Mouse (Mus musculus) olfactory bulb, adult 2 months (tissue): ENCODE results near the gene Gtf2a1l. TPM values are rescaled to one million over a fixed set of nuclear protein-coding genes. Genes with fewer than 3 reads are reported as not detected.

Source experiments
- H3K27ac ChIP-seq: fragments of 200-500 bp; 2 replicates; pipeline ENCODE4 v1.5.1; 2012; ENCODE audit warnings: low read depth, low read length; ENCODE audit not compliant: insufficient read depth
- H3K4me1 ChIP-seq: fragments of 200-500 bp; 2 replicates; pipeline ENCODE4 v1.6.1; 2012; ENCODE audit warnings: low read length; ENCODE audit not compliant: control insufficient read depth, insufficient read depth
- H3K4me3 ChIP-seq: fragments of 200-500 bp; 2 replicates; pipeline ENCODE4 v1.5.1; 2012; ENCODE audit warnings: mild to moderate bottlenecking, low read depth, low read length, moderate library complexity; ENCODE audit not compliant: insufficient read depth
- CTCF ChIP-seq: fragments of 200-500 bp; IDR thresholded peaks from 2 replicates; pipeline ENCODE4 v1.5.1; 2012; ENCODE audit warnings: low read depth, mild to moderate bottlenecking, low read length, moderate library complexity; ENCODE audit not compliant: insufficient read depth
- POLR2A ChIP-seq: fragments of 200-500 bp; IDR thresholded peaks from 2 replicates; pipeline ENCODE4 v1.6.1; 2012; ENCODE audit warnings: mild to moderate bottlenecking, low read depth, low read length, moderate library complexity; ENCODE audit not compliant: insufficient read depth
- WGBS: fragments of 180-500 bp; shearing (Covaris S2); methylation state at CpG from one replicate; pipeline ENCODE4 v1.1.7; 2018; 5-methylcytosine and 5-hydroxymethylcytosine counted together
- polyA plus RNA-seq: library from polyadenylated mRNA; stranded (reverse); fragments of >200 nt; gene quantifications from 2 replicates; pipeline ENCODE4 v1.2.4, GENCODE M21; 2012; ENCODE audit warnings: low replicate concordance; ENCODE audit not compliant: missing spikeins, insufficient read depth, insufficient read length

Gene Gtf2a1l
- polyA plus RNA-seq, 1 experiment: not detected

- no peak overlapping the region for H3K4me3 ChIP-seq
- no peak overlapping the region for H3K27ac ChIP-seq
- WGBS: 95% methylated on average over 3 of the region's 3 CpGs
- TF ChIP-seq CTCF: no peak
- TF ChIP-seq POLR2A: no peak
- no peaks in the 10 kb centered on the region for H3K4me1 ChIP-seq
Observed at GRCm38 (mm10) chr17:88647149-88647548, 21.3 kb upstream of the Gtf2a1l start.

GRCm38 (mm10) chr17:88652010-88652409 lies 16.4 kb upstream of the Gtf2a1l start:
- TF ChIP-seq POLR2A: no peak
- TF ChIP-seq CTCF: peak; percentile 41; the same call in 1 of the 2 replicates
- Histone ChIP-seq H3K4me3 (no peak overlapping the region), H3K4me1 (peaks cover 2% of the 10 kb centered on the region), H3K27ac (no peak overlapping the region)
- 2% methylated on average over 9 of the region's 9 CpGs for WGBS

GRCm38 (mm10) chr17:88652702-88653374 lies 15.6 kb upstream of the Gtf2a1l start:
- 13% methylated on average over 21 of the region's 21 CpGs for WGBS
- no peak for TF ChIP-seq POLR2A
- TF ChIP-seq CTCF: peak; percentile 95
- H3K4me1 ChIP-seq: peaks cover 2% of the 10 kb centered on the region
- 0 out of 2 replicates have a peak overlapping the region, but pooled peaks have one; percentile 13 for H3K4me3 ChIP-seq
- H3K27ac ChIP-seq: no peak overlapping the region

- no peak overlapping the region for H3K4me3 ChIP-seq
- 75% methylated on average over 4 of the region's 4 CpGs for WGBS
Observed at GRCm38 (mm10) chr17:88653375-88653769, 15.1 kb upstream of the Gtf2a1l start.

GRCm38 (mm10) chr17:88658510-88658909 lies 9.9 kb upstream of the Gtf2a1l start:
- Histone ChIP-seq H3K27ac (no peak overlapping the region), H3K4me1 (no peaks in the 10 kb centered on the region), H3K4me3 (no peak overlapping the region)
- no peak for TF ChIP-seq CTCF
- no peak for TF ChIP-seq POLR2A
- 59% methylated on average over 6 of the region's 6 CpGs for WGBS

More at GRCm38 (mm10) chr17:88653375-88653769, 15.1 kb upstream of the Gtf2a1l start:
- peaks cover 2% of the 10 kb centered on the region for H3K4me1 ChIP-seq
- no peak for TF ChIP-seq CTCF
- TF ChIP-seq POLR2A: no peak
- H3K27ac ChIP-seq: no peak overlapping the region

GRCm38 (mm10) chr17:88666076-88666475 lies 2.4 kb upstream of the Gtf2a1l start:
- Histone ChIP-seq H3K4me1 (peaks cover 4% of the 10 kb centered on the region; the same call in 1 of the 2 replicates), H3K4me3 (no peak overlapping the region), H3K27ac (no peak overlapping the region)
- 75% methylated on average over 2 of the region's 2 CpGs for WGBS
- TF ChIP-seq POLR2A (no peak), CTCF (no peak)

- Histone ChIP-seq H3K4me1 (peaks cover 4% of the 10 kb centered on the region; the same call in 1 of the 2 replicates), H3K27ac (no peak overlapping the region), H3K4me3 (no peak overlapping the region)
- 69% methylated on average over 2 of the region's 2 CpGs for WGBS
- TF ChIP-seq CTCF: no peak
- TF ChIP-seq POLR2A: no peak
Observed at GRCm38 (mm10) chr17:88669921-88670320, 1.5 kb downstream of the Gtf2a1l start.

- no peak overlapping the region for H3K4me3 ChIP-seq
- TF ChIP-seq CTCF (no peak), POLR2A (no peak)
- WGBS: 69% methylated on average over 4 of the region's 4 CpGs
- peaks cover 4% of the 10 kb centered on the region; the same call in 1 of the 2 replicates for H3K4me1 ChIP-seq
- H3K27ac ChIP-seq: no peak overlapping the region
Observed at GRCm38 (mm10) chr17:88670800-88671199, 2.3 kb downstream of the Gtf2a1l start.

GRCm38 (mm10) chr17:88675310-88676309 lies 7.2 kb downstream of the Gtf2a1l start:
- 94% methylated on average over 23 of the region's 23 CpGs for WGBS
- Histone ChIP-seq H3K27ac (no peak overlapping the region), H3K4me1 (no peaks in the 10 kb centered on the region), H3K4me3 (no peak overlapping the region)
- TF ChIP-seq CTCF: no peak
- no peak for TF ChIP-seq POLR2A
